Mouse (Mus musculus): ENCODE data around the gene Cd3eap.
A peak's percentile ranks its signal among the peaks of the same experiment; 100 is the strongest.

The Cd3eap gene

GRCm38 (mm10) chr7:19328425-19328824 lies 30.9 kb downstream of the Cd3eap start:
- DNase-seq: no peak

DNA sequence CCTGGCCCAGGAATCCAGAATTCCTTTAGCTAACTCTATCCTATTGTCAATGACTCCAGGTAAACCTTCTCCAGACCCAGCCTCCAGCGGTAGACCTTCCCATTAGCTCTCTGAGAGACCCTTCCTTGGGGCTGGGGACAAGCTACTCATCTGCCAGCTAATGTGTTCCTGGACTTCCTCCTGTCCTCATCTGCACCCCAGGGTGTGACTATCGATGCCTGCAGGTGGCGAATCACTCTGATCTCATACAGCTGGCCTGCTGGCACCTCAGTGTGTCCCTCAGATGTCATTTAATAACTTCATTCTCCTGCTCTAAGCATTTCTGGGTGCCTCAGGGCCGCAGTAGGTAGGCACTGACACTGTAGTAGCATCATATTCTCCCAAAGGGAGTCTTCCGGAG lies 31.5 kb downstream of the Cd3eap start:
- DNase-seq: no peak

DNA sequence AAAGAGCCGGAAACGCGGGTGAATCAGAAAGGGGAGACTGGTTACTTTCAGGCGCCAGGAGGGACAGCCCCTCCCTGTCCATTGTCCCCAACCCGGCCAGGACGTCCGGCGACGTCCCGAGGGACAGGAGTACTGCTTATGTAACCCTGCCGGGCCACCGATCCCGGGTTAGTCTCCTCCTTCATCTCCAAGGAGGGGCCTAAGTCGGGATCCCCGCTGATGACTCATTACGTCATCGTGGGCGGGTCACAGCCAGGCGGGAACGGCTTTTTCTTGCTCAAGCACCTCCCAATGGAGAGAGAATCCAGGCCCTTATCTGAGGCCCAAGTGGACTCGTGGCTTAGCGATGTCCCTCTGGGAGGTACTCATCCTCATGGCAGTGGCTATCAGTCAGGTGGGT lies 32.2 kb downstream of the Cd3eap start:
- peak; percentile 88 for DNase-seq

- DNase-seq: peak; percentile 93
Measured at GRCm38 (mm10) chr7:19326359-19326758, 32.9 kb downstream of the Cd3eap start.

DNA sequence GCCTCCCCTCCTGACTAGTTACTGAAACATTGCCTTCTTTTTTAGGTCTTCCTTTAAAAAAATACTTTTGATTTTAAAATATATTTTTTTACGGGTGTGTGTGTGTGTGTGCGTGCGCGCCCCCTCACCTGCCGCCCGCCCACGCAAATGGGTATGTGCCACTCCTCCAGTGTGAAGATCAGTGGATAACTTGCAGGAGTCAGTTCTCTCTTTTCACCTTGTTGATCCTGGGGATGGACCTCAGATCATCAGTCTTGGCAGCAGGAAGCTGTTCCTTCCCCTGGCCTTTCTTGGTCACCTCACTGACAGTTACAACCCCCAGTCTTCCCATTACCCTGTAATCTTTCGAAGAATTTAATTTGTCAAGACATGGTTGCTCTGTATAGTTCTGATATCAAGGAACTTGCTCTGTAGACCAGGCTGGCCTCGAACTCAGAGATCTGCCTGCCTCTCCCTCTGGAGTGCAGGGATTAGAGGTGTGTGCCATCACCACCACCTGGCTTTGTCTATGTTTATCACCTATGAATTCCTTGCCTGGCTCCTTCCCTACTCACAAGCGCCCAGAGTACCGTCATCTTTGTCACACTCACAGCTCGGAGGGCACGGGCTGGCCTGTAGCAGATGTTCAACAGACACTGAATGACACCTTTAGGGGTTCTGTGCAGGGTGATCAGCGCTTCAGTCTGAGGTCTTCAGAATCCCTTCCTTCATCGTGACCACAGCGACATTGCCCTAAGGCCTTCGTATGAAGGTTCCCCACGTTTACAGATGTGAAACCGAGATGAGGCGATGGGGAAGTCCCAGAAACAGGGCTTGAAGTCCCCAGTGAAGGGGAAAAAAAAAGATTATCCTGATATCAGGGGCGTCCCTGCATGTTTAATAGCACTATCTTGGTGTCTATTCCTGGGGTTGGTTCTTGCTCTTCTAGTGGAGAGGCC lies 33.8 kb downstream of the Cd3eap start:
- no peak for DNase-seq

DNA sequence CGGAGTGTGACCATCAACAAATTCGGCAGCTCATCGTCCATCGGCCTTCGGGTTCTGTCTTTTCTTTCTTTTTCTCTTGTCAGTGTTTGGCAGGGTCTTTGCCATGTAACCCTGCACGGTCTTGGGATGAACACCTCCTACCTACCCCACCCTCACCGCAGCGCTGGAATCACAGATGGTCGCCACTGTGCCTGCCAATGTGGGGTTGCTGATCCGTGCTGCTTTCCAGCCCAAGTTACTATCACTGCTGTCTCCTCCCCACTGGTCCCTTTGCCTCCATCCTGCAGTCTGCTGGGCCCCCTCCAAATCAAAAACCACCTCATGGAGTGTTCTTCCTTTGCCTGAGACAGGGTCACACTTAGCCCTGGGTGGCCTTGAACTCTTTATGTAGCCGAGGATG lies 35.1 kb downstream of the Cd3eap start:
- no peak for DNase-seq

DNA sequence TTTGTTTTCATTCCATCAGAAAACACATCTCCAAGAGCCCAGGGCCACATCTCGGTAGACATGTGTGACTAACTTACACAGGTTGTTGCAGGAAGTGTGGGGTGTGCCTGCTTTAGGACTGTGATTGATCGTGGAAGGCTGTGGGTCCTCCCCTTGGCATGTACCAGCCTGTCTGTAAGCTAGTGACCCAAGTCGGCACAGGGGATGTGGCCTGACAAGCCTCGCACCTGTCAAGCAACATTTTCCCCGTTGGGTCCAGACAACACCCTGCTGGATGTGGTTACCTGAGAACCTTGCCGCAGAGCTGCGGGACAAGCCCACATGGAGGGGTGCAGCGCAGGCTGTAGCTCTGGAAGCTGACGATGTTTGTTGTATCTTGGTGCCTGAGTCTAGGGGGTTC lies 36.8 kb downstream of the Cd3eap start:
- DNase-seq: no peak

GRCm38 (mm10) chr7:19321464-19321863 lies 37.8 kb downstream of the Cd3eap start:
- no peak for DNase-seq

GRCm38 (mm10) chr7:19320637-19321036 lies 38.6 kb downstream of the Cd3eap start:
- no peak for DNase-seq

- DNase-seq: peak; percentile 95
Measured at GRCm38 (mm10) chr7:19319906-19320305, 39.4 kb downstream of the Cd3eap start.

GRCm38 (mm10) chr7:19319458-19319857 lies 39.8 kb downstream of the Cd3eap start:
- DNase-seq: no peak

GRCm38 (mm10) chr7:19318676-19319075 lies 40.6 kb downstream of the Cd3eap start:
- DNase-seq: no peak

- DNase-seq: no peak
Measured at GRCm38 (mm10) chr7:19318201-19318600, 41.1 kb downstream of the Cd3eap start.

GRCm38 (mm10) chr7:19316451-19317161 lies 42.7 kb downstream of the Cd3eap start:
- no peak for DNase-seq

DNA sequence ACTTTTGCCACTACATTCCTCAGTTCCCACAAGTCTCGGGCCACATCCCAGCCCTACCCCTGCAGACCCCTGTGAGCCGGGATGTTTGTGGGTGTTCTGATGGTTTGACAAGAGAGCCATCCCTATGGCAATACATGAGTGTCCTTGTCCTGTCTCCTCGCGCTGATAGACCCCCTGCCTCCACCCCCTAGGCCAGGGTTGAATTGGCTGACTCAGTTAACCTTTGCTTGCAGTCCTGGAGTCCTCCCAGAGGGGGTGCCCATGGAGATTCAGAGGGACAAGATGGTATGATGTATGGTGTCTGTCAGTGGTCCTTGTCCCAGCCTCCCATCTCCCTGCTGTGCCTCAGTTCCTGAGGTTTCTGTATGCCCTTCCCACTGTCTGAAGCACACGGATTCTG lies 45.2 kb downstream of the Cd3eap start:
- no peak for DNase-seq

DNA sequence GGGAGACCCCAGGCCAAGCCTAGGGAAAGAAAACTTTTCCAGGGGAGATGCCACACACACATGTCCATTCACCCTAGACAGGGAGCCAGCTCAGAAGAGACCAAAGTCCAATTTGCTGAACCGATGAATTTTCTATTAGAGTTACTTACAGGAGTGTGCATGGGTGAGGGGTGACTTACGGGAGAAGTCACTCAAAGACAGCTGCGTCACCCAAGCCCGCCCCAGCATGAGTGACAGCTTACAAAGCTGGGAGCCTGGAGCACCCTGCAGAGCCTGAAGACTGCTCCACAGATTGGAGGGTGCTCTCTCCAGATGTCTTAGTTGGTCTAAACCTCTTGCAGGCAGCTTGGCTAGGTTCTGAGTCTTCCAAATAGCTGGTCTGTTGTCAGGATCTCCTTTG lies 47.3 kb downstream of the Cd3eap start:
- peak; percentile 20 for DNase-seq

DNA sequence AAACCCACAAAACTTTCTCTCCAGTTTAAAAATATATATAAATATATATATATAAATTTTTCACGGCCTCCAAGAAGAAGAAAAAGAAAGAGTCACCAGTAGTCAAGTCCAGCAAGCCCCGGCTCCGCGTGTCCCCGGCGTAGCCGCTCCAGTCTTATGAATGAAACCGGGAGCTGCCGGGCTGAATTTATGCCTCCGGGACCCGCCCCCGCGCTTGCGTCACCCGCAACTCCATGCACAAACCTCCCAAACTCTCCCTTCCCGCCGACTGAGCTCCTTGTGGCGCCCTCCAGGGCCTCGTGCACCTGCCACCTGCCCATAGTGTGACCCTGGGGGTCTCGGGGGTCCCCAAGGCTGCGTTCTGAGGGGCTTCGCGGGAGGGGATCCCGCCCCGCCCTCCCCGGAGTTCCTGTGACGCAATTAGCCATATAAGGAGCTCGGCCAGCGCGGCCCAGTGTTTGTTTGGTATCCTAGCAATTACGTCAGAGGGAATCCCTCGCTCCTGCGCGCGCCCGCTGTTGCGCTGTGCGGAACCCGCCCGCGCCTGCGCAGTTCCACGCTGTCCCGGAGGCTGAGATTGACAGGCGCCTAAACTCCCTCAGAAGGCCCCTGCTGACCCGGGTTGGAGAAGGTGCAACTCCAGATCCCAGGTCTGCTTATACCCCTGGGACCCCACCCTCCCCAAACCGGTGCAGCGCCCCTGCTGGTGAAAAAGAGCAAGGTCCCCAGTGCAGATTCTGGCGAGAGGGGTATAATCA lies 49.2 kb downstream of the Cd3eap start, which contains the start of gene Fosb:
Fosb (minus strand) TSS at position 168 of the 758 bp plus-strand sequence.
- peak; percentile 97 for DNase-seq

- no peak for DNase-seq
Measured at GRCm38 (mm10) chr7:19309278-19309883, 49.9 kb downstream of the Cd3eap start.

DNA sequence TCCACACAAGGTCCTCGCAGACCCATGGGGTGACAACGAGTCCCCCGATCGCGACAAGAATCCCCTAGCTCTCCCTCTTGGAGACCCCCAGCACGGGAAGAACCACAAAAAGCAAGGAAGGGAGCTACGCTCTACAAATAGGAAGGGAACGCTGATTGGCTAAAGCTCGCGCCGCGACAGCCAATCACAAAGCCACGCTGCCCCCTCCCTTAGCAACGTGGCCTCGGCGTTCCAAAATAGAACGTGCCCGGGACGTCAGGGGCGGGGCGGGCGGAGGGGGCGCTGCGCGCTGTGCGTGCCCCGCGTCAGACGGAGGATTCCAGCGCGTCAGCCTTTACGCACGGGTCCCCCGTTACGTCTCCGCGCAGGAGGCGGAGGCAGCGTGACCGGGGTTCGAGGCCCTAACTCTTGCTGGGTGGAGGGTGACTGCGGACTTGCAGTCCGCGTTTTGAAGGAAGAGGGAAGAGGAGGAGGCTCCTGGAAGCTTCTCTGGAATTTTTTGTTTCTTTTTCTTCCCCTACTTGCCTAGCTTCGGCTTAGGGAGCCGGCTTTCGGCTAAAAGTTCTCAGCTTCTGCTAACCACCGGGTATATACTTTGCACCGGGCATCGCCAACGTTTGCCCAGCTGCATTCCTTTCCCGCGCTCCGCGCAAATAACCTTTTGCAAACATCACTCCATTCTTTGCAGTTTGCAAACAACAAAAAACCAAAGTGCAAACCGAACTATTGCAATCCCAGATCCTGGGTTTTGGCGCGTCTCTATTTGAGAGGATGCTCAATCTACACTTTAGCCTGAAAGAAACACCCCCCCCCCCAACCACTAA lies 50.6 kb downstream of the Cd3eap start:
- peak; percentile 94 for DNase-seq

DNA sequence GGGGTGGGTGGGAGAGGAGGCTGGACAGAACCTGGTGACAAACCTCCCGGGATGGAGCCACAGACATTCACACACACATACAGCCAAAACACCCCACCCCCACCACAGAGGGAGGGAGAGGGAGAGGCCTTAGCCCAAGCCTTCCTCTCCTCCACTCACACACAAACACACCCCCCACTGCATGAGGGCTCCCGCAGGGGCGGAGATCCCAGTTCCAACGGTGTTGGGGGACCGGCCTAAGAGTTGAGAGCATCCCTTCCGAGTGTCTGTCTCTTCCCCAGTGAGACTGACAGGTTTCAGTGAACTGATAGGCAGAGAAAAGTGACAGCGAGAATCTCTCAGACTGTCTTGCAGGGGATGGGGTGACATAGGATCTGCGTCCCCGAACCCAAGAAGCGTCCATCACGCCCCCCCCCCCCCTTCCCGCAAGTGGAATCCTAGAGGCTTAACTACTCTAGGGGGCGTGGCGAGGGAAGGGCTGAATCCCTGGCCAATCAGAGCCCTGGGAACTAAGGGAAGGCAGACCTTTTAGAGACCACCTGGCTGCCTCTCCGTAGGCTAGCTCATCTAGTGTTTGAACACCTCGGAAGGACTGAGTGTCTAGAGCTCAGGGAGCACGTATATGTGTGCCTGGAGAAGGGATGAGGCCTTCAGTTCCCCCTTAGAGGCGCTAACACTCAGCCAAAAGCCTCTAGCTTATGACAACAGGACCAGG lies 51.4 kb downstream of the Cd3eap start:
- DNase-seq: peak; percentile 69
